Mouse (Mus musculus): ENCODE measurements around the gene Pmel.

DNA sequence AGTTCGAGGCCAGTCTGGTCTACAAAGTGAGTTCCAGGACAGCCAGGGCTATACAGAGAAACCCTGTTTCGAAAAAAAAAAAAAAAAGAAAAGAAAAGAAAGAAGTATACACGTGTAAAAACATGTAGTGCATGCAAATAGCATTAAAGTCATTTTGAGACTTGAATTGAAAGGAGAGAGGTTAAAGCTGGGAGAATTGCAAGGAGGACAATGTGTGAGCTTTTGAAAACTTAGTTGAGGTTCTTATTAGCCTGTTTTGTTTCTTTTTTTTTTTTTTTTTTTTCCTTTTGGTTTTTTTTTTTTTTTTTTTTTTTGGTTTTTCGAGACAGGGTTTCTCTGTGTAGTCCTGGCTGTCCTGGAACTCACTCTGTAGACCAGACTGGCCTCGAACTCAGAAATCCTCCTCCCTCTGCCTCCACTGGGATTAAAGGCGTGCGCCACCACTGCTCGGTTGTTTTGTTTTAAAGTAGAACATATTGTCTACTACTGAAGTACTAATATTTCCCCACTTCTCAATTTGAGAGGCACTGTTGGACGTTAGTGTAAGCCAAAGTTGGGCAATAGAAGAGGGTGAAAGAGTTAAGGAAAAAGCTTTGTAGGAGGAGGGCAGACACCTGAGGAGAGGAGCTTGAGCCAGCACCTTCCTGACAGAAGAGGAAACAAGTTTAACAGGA is 43.1 kb downstream of the Pmel start:
- no peak for TF ChIP-seq CTCF (conservative IDR thresholded peaks at IDR 0.05; ENCODE audit: low read length)
- TF ChIP-seq NANOG (IDR thresholded peaks at IDR 0.05; ENCODE audit: borderline replicate concordance, low read length), result no peak
- TF ChIP-seq POU5F1 (IDR thresholded peaks at IDR 0.05; ENCODE audit: borderline replicate concordance, low read length), result no peak
